Mouse (Mus musculus) hindbrain, embryonic 14.5 days (tissue): ENCODE measurements around the gene Map3k20. TPM values are rescaled to one million over a fixed set of nuclear protein-coding genes. Genes with fewer than 3 reads are reported as not detected.

Experiments used
- ATAC-seq: fragments of 200-750 bp; cut with Nextera tagmentation; 2 replicates; pipeline ENCODE4 v1.8.0; 2017; ENCODE audit warnings: moderate number of reproducible peaks, mild to moderate bottlenecking, moderate TSS enrichment, moderate library complexity; ENCODE audit not compliant: low FRiP score
- DNase-seq: peaks from one replicate; pipeline ENCODE4 v3.0.0-alpha.2; 2015; ENCODE audit warnings: low spot score
- H3K27ac ChIP-seq: fragments of 300-500 bp; sonication (generic); 2 replicates; pipeline ENCODE4 v1.5.1; 2014; ENCODE audit warnings: mild to moderate bottlenecking, moderate library complexity
- H3K27me3 ChIP-seq: fragments of 300-500 bp; sonication (generic); 2 replicates; pipeline ENCODE4 v1.6.1; 2014; ENCODE audit warnings: mild to moderate bottlenecking, low read length, mixed read lengths; ENCODE audit not compliant: control insufficient read depth, insufficient read depth
- H3K36me3 ChIP-seq: fragments of 300-500 bp; sonication (generic); replicated peaks from 2 replicates; pipeline ENCODE4 v1.6.1; 2014; ENCODE audit not compliant: control insufficient read depth, insufficient read depth
- H3K4me1 ChIP-seq: fragments of 300-500 bp; sonication (generic); replicated peaks from 2 replicates; pipeline ENCODE4 v1.6.1; 2014; ENCODE audit warnings: antibody characterized with exemption, low read length, mixed read lengths; ENCODE audit not compliant: control insufficient read depth, insufficient read depth
- H3K4me2 ChIP-seq: fragments of 300-500 bp; sonication (generic); replicated peaks from 2 replicates; pipeline ENCODE4 v1.6.1; 2014; ENCODE audit warnings: mild to moderate bottlenecking, moderate library complexity
- H3K4me3 ChIP-seq: fragments of 300-500 bp; sonication (generic); replicated peaks from 2 replicates; pipeline ENCODE4 v1.5.1; 2014; ENCODE audit warnings: mild to moderate bottlenecking, low read length
- H3K9ac ChIP-seq: fragments of 300-500 bp; sonication (generic); 2 replicates; pipeline ENCODE4 v1.6.1; 2014
- H3K9me3 ChIP-seq: fragments of 300-500 bp; sonication (generic); 2 replicates; pipeline ENCODE4 v1.6.1; 2016; ENCODE audit warnings: low read length; ENCODE audit not compliant: control insufficient read depth
- WGBS: fragments of 180-500 bp; shearing (Covaris S2); extraction: QIAGEN DNeasy Blood & Tissue Kit; methylation state at CpG from one replicate; pipeline ENCODE4 v1.1.7; 2014; 5-methylcytosine and 5-hydroxymethylcytosine counted together
- polyA plus RNA-seq: library from polyadenylated mRNA; unstranded; fragments of >200 nt; fragmentation: Nextera tagmentation; extraction: Ambion mirVana; gene quantifications from 2 replicates; pipeline ENCODE4 v1.2.1, GENCODE M21; 2014

Gene Map3k20
- polyA plus RNA-seq, 1 experiment from 2014 or later: 5.1 TPM

- no peak for DNase-seq
- 91% methylated on average over 11 of the region's 11 CpGs for WGBS
- H3K4me3 ChIP-seq: no peak overlapping the region
- H3K27ac ChIP-seq: no peak overlapping the region
- no peaks in the 10 kb centered on the region for H3K4me1 ChIP-seq
- no peaks in the 10 kb centered on the region for H3K36me3 ChIP-seq
- no peak overlapping the region for H3K4me2 ChIP-seq
- no peak for ATAC-seq
- no peaks in the 10 kb centered on the region for H3K9me3 ChIP-seq
- H3K27me3 ChIP-seq: no peaks in the 10 kb centered on the region
- H3K9ac ChIP-seq: no peak overlapping the region
These were observed 39.1 kb upstream of the Map3k20 start for GRCm38 (mm10) chr2:72246376-72246775.

DNA sequence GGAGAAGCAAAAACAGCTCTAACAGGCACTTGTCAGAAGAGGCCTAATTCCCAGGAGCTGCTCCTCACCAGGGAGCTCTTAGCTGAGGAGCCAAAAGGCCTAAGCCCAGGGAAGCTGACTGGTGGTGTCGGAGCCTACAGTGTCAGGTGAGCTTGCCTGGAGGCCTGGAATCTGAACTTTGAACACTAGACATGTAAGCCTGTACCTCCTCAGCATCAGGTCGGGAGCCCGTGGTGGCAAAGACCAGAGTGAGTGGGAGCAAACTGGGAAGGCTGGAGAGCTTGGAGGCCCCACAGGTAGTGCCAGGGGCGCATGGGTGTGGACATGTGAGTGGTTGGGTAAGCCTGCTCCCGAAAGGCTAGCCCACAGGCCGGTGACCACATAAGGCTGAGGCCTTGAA, 37.6 kb upstream of the Map3k20 start:
- H3K9me3 ChIP-seq: no peaks in the 10 kb centered on the region
- H3K9ac ChIP-seq: no peak overlapping the region
- H3K36me3 ChIP-seq: no peaks in the 10 kb centered on the region
- no peak overlapping the region for H3K4me3 ChIP-seq
- no peaks in the 10 kb centered on the region for H3K27me3 ChIP-seq
- DNase-seq (no peak), ATAC-seq (no peak)
- no peak overlapping the region for H3K27ac ChIP-seq
- WGBS: 95% methylated on average over 6 of the region's 6 CpGs
- no peak overlapping the region for H3K4me2 ChIP-seq
- no peaks in the 10 kb centered on the region for H3K4me1 ChIP-seq

DNA sequence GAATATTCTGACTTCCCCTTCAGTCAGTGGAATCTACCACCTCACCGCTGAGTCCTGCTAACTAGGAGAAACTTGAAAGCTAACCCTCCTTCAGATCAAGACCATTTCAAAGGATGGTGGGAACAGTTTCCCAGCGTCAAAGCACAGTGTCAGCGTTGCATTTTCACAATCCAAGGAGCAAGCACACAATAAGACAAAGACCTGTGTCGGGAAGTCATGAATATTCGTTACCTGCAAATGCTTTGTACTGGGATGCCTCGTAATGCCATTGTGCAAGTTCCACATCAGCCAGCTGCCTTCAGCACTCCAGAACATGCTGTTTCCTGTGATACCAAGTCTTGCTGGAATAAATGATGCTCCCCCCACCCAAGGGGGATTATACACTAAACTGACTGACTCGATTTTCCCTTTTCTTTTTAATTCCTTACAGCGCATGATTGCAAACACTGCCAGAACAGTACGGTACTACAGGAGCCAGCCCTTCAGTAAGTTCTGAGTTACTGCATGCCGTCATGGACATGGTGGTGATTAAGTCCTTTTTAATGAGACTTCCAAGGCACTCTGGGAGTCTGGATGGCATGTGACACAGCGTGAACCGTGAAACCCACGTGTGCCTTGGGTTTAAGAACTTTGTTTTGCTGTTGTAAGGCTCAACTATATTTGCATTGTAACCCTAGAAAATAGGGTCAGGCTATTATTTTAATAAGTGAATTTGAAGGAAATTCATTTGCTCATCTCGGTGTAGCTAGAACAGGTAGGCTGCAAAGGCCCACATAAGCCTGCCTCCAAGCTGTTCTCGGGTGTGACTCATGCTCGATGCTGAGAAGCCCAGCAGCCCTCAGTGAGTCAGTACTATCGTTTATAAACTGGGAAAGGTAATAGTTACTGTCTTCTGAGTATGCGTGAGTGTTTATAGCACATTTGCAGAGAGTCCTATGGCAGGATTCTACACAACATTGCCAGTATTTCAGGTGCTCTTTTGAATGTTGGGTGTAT, 32.6 kb upstream of the Map3k20 start:
- DNase-seq (no peak), ATAC-seq (no peak)
- no peak overlapping the region for H3K4me3 ChIP-seq
- H3K36me3 ChIP-seq: no peaks in the 10 kb centered on the region
- H3K27me3 ChIP-seq: no peaks in the 10 kb centered on the region
- H3K4me2 ChIP-seq: no peak overlapping the region
- H3K4me1 ChIP-seq: peaks cover 10% of the 10 kb centered on the region; the same call in 1 of the 2 replicates
- no peak overlapping the region for H3K27ac ChIP-seq
- H3K9ac ChIP-seq: no peak overlapping the region
- 43% methylated on average over 18 of the region's 18 CpGs for WGBS
- H3K9me3 ChIP-seq: no peaks in the 10 kb centered on the region

GRCm38 (mm10) chr2:72253882-72254281, 31.6 kb upstream of the Map3k20 start:
- Histone ChIP-seq H3K4me3 (no peak overlapping the region), H3K9me3 (no peaks in the 10 kb centered on the region), H3K4me2 (no peak overlapping the region), H3K9ac (no peak overlapping the region), H3K4me1 (peaks cover 10% of the 10 kb centered on the region; the same call in 1 of the 2 replicates), H3K27ac (peak overlapping the region; percentile 32; the same call in 1 of the 2 replicates), H3K36me3 (no peaks in the 10 kb centered on the region), H3K27me3 (no peaks in the 10 kb centered on the region)
- 65% methylated on average over 4 of the region's 4 CpGs for WGBS
- DNase-seq (no peak), ATAC-seq (no peak)

DNA sequence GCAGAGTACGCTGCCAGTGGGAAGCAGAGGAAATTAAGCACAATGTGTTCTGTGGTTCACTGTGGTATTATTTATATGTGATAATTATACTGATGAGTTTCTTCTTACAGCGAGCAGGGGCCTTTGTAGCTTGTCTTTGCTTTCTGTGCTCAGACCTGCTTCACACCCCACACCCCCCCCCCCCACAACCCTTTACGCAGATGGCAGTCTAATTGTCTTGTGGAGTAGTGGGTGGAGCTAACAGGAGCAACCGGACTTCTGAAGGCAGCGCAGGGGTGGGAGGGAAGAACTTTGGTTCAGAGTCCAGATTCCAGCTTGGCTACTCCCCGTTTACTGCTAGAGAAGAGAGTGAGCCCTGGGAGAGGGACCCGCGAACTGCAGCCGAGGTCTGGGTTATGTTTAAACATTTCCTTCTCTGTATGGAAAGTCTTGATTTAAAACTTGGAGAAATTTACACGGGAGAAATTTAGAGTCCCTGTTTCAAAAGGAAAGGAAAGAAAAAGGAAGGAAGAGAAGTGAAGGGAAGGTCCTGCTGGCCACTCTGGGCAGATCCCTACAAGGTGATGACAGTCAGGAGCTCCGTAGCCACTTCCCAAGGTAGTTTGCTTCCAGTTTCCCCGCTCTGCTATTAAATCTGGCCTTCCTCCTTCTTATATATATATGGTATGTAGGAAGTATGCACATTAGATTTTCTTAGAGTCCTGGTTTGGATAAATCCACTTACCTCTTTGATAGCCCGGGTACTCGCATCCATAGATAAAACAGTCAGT, 30.4 kb upstream of the Map3k20 start:
- Histone ChIP-seq H3K9ac (no peak overlapping the region), H3K9me3 (no peaks in the 10 kb centered on the region), H3K4me1 (peaks cover 13% of the 10 kb centered on the region; the same call in 1 of the 2 replicates), H3K27me3 (no peaks in the 10 kb centered on the region), H3K4me2 (peak overlapping the region; percentile 8; the same call in 1 of the 2 replicates), H3K4me3 (no peak overlapping the region), H3K36me3 (no peaks in the 10 kb centered on the region), H3K27ac (0 out of 2 replicates have a peak overlapping the region, but pooled peaks have one; percentile 32)
- ATAC-seq: no peak
- WGBS: 44% methylated on average over 14 of the region's 14 CpGs
- DNase-seq: no peak

GRCm38 (mm10) chr2:72260704-72261103, 24.7 kb upstream of the Map3k20 start:
- Histone ChIP-seq H3K4me3 (no peak overlapping the region), H3K4me1 (0 out of 2 replicates have a peak, but pooled peaks cover 5% of the 10 kb centered on the region), H3K36me3 (no peaks in the 10 kb centered on the region), H3K9ac (no peak overlapping the region), H3K4me2 (no peak overlapping the region), H3K27ac (no peak overlapping the region), H3K9me3 (no peaks in the 10 kb centered on the region), H3K27me3 (no peaks in the 10 kb centered on the region)
- DNase-seq (no peak), ATAC-seq (no peak)
- 95% methylated on average over 1 of the region's 1 CpGs for WGBS

- Histone ChIP-seq H3K4me1 (0 out of 2 replicates have a peak, but pooled peaks cover 5% of the 10 kb centered on the region), H3K9me3 (no peaks in the 10 kb centered on the region), H3K36me3 (no peaks in the 10 kb centered on the region), H3K27me3 (no peaks in the 10 kb centered on the region), H3K4me3 (no peak overlapping the region), H3K9ac (no peak overlapping the region), H3K4me2 (no peak overlapping the region), H3K27ac (no peak overlapping the region)
- WGBS: 91% methylated on average over 6 of the region's 6 CpGs
- ATAC-seq (no peak), DNase-seq (no peak)
These were observed 22.5 kb upstream of the Map3k20 start for GRCm38 (mm10) chr2:72262814-72263480.

DNA sequence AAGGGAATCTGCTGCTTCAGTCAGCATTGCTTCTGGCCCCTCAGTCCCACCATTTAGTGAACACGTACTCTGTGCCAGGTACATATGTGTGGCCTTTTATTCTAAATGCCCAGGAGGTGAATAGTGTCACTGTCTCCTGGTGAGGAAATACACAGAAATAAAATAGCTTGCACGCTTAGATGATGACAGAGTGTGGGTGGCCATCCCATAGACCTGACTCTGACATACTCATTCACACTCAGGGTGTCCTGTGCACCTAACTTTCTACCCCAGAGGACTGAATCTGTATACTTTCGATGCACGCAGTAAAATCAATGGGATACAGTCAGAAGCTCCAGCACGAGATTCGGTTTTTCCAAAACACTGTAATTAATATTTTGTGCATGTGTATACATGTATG, 18.0 kb upstream of the Map3k20 start:
- H3K4me1 ChIP-seq: no peaks in the 10 kb centered on the region; the same call in 1 of the 2 replicates
- WGBS: 90% methylated on average over 6 of the region's 6 CpGs
- no peak for DNase-seq
- no peak overlapping the region for H3K27ac ChIP-seq
- no peak overlapping the region for H3K4me2 ChIP-seq
- H3K9me3 ChIP-seq: no peaks in the 10 kb centered on the region
- H3K4me3 ChIP-seq: no peak overlapping the region
- no peak overlapping the region for H3K9ac ChIP-seq
- H3K36me3 ChIP-seq: no peaks in the 10 kb centered on the region
- H3K27me3 ChIP-seq: no peaks in the 10 kb centered on the region
- ATAC-seq: no peak
